Mouse (Mus musculus): Measurements from ENCODE around the gene Isl2.
A peak's percentile ranks its signal among the peaks of the same experiment; 100 is the strongest.

Gene Isl2

DNA sequence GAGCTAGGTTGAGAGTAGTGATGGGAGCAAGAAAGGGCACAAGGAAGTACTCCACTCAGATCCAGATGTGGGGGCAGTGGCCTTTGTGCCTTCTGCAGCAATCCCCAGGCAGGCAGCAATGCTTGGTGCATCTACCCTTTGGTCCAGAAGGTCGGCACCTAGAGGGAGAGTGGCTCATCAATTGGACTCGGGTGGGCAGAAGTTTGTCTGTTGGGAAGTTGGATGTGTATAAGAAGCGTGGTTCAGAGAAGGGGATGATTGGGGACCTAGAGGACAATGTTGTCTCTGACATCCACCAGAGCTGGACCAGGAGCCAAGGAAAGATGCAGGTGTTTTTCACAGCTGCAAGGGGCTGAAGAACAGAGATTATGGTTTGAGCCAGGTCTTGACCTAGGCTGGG lies 10.4 kb downstream of the Isl2 start:
- DNase-seq: no peak

DNA sequence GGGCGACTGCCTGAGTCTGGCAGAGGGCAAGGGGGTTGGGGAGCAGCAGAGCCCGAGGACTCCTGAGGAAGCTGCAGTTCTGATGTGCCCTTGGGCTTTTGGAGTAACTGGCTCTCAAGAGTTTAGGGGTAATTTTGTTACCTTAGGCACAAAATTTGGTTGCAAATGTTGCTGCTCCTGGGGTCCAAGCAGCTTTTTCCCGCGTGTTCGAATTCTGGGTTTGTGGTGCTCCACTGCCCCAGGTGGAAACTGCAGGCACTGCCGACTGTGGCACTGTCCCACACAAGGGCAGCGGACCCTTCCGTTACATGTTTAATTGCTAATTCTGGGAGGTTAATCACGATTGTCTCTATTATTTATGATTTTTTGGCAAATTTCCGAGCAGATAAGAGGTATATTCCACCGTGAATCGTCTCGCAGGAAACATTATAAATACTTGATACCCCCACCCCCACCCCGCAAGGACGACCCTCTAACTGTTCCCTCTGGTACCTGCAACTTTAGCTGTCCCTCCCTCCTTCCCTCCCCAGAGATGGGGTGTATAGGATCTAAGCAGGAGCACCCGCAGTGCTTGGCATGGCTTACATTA lies 10.9 kb downstream of the Isl2 start:
- no peak for DNase-seq

DNA sequence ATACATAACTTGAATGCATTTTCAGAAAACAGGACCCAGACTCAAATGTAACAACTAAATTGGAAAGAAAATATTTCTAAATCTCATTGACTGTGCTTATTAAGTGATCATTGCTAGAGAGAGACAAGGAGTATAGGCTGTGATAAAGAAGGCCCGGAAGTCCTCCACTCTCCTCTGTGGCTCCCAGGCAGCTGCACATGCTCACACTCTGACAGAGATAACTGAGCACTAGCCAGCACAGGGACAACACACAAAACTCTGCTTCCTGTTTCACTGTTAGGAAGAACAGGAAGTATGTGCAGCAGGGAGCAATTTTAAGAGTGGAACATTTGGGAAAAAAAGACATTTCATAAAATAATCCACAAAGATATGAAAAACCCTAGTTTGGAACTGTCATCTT lies 16.5 kb downstream of the Isl2 start:
- DNase-seq: no peak

DNA sequence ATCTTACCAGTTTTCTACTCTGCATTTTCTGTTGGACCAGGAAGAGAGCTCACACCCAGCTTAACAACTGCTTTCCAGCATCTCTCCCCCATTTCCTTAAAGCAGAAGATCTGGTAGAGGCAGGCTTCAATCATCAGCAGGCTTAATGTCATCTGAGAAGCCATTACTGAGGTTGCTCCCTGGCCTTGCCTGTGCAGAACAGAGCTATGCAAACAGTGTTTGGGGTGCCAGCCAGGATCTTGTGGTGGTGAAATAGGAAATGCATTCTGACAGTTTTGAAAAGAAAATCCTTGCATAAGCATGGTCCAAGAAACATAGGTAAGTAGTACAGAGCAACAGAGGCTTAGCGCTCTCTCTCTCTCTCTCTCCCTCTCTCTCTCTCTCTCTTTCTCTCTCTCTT lies 22.5 kb downstream of the Isl2 start:
- DNase-seq: no peak

DNA sequence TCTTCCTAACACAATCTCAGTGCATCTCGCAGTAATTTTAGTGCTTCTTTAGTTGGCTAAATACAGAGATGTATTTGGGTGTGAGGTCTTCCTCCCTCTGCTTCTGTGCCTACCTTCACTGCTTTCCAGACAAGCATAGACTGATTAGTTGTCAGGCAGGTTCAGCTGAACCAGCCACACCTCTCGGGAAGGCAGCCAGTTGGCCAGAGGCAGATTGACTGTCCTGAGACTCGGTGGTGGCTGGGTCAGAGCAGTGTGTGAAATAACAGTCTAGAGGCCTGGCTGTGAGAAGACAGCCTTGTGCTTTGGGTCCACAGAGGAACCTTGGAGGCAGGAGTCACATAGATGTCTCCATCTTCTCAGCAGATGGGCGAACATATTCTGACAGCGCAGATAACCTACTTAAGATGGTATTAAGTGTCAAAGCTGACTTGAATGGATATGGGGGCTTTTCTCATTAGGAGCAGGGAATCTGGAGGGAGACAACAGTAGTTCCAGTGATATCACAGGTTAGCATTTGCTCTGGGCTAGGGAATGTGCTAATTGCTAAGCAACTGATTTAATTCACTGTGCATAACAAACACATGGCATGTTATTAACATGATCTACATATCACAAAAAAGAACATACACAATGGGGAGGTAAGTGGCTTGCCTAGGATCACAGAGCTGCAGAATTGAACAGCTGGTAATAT lies 30.1 kb downstream of the Isl2 start:
- peak; percentile 4 for DNase-seq

DNA sequence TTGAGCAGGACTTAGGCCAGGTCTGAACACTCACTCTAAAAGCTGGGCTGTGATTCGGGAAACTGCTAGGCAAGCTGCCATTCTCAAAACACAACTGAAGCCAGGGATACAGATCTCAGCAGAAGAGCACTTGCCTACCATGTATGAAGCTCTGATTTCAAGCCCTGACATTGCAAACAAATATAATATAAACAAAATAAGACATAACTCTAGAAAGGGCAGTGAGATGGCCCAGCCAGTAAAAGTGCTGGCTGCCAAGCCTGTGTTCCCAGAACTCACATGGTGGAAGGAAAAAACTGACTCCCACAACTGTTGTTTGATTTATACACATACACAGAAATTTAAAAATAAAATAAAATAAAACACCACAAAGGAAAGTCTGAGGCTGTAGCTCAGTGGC lies 32.6 kb downstream of the Isl2 start:
- DNase-seq: no peak

DNA sequence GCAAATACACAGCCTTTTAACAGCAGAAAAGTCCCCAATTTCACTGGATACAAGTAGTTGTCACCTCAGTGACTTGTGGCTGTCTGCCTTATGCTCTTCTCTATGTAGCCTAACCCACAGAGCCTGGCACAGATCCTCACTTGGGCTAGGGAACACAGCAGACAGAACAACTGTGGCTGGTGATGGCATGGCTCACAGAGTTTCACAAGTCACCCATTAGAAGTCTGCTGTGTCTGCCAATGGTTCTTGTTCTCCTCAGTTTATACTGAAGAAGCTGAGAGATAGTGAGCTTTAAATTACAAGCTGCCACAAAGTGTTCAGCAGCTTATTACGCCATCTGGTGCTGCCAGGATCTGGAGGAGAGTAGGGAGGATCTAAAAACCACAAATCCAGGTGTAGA lies 38.1 kb downstream of the Isl2 start:
- DNase-seq: no peak

DNA sequence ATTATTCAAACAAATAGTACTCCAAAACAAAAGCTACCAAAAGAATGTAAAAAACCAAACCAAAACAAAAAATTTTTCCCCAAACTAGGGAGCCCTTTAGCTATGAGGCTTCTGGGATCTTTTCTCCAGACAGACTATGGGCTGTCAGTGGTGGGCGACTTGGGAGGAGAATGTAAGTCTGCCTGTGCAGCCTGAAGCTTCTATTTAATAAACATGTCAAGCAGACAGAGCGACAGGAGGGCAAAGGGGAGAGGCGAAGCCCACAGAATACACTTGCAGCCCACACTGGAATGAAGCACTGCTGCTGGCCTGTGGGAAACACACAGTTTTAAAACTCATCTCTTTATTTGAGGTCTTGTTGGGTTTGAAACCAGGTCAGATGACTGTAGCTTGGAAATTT lies 42.9 kb downstream of the Isl2 start:
- no peak for DNase-seq

DNA sequence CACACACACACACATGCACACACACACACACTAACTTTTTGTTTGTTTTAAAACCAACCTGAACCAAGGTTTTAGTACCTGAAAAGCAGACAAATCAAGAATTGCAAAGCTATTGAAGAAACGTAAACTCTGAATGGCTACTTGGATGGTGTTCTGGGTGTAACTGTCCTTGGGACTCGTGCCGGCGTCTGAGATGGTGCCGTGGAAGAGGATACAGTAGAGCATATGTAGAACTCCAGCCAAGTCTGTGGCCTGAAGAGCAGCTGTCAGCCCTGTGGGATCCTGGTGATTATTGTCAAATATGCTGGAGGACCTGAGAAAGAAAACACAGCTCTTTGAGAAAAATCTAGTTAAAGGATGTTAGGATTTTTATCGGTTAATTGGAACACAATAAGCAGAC lies 47.7 kb downstream of the Isl2 start:
- DNase-seq: no peak

Measured in kidney, adult 9 months (tissue).